Mouse (Mus musculus): ENCODE measurements around the gene Lypd3.
A peak's percentile ranks its signal among the peaks of the same experiment; 100 is the strongest.
"Not testable (repeated sequence)": the region's sequence is repeated elsewhere in the genome, so short reads cannot be mapped to it uniquely, and the experiment has no call there.

Gene Lypd3

GRCm38 (mm10) chr7:24661118-24661904 is 25.0 kb downstream of the Lypd3 start:
- peak in 1 of 2 experiments; percentile 56 for DNase-seq (ENCODE audit: low spot score in 2 of 2)

GRCm38 (mm10) chr7:24662575-24662974 is 26.2 kb downstream of the Lypd3 start:
- peak; percentile 63 to 85 for DNase-seq (ENCODE audit: low spot score in 2 of 2)

- DNase-seq (ENCODE audit: low spot score in 2 of 2): no peak
Measured at GRCm38 (mm10) chr7:24664301-24664700, 28.0 kb downstream of the Lypd3 start.

- peak in 1 of 2 experiments; percentile 53 for DNase-seq (ENCODE audit: low spot score in 2 of 2)
Measured at GRCm38 (mm10) chr7:24664959-24665358, 28.6 kb downstream of the Lypd3 start.

GRCm38 (mm10) chr7:24671944-24672439 is 35.6 kb downstream of the Lypd3 start:
- DNase-seq (ENCODE audit: low spot score in 2 of 2): no peak

GRCm38 (mm10) chr7:24676575-24676974 is 40.2 kb downstream of the Lypd3 start, which contains the start of gene Tex101:
Gene Tex101, minus strand, starts transcription at chr7:24676675.
- DNase-seq (ENCODE audit: low spot score in 2 of 2): no peak

GRCm38 (mm10) chr7:24684121-24684520 is 47.8 kb downstream of the Lypd3 start:
- not testable (repeated sequence) for DNase-seq (ENCODE audit: low spot score in 2 of 2)

- DNase-seq (ENCODE audit: low spot score in 2 of 2): not testable (repeated sequence)
Measured at GRCm38 (mm10) chr7:24687519-24687918, 51.2 kb downstream of the Lypd3 start.
